13 mouse cellular contexts compared by ENCODE assay signal in the genomic region with DNA sequence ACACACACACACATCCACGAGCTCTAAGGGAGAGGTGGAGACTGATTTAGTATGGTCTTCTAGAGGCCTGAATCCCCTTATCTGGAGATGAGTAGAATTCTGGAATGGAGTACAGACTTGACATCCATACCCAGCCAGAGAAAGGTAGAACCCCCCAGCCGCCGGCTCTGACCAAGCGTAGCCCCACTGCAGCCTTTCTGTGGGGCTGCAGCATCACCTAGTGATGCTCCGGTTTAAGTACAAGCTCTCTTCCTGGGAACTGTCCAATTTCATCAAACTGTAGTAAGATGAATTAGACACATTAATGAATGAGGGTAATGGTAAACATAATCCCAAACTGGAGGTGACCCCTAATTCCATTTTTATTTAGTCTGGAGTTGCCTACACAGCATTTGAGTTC. TPM values are rescaled to one million over a fixed set of nuclear protein-coding genes. Genes with fewer than 3 reads are reported as not detected.
DNase-seq lines count a peak whose midpoint lies in the region; ATAC-seq and TF ChIP-seq lines count a peak whose summit lies in the region.
"Had no signal": no experiment of that assay in that cellular context is flagged by ENCODE, and none has a peak within 500 bp of the region (broad histone marks: within the 10 kb centered on the region; RNA-seq: fewer than 3 reads in every experiment).

No protein-coding gene starts in this region.

- H3K79me2 ChIP-seq in heart, adult 2 months (replicated peaks; ENCODE audit: control insufficient read depth, insufficient read depth, low read length) = no peaks in the 10 kb centered on the region

- DNase-seq in heart, adult 2 months = no peak
- DNase-seq in heart, postnatal 36 days = no peak
- no peak for DNase-seq in lung, postnatal 0 days (ENCODE audit: low spot score)
- no peak for DNase-seq in lung, postnatal 4 days
- DNase-seq in embryo, embryonic 10.5 days (ENCODE audit: low spot score) = peak; percentile 40
- no peak for DNase-seq in kidney, postnatal 14 days
- DNase-seq in thymus, postnatal 4 days = no peak
- DNase-seq: adrenal gland, postnatal 14 days; right cerebral cortex, adult 18-20 months had no signal

- no peaks in the 10 kb centered on the region for H3K27me3 ChIP-seq in heart, adult 2 months (ENCODE audit: control insufficient read depth, insufficient read depth, low read length)
- H3K27me3 ChIP-seq in lung, postnatal 0 days (replicated peaks; ENCODE audit: insufficient read depth, low read length) = no peaks in the 10 kb centered on the region
- no peaks in the 10 kb centered on the region for H3K27me3 ChIP-seq in neural tube, embryonic 15.5 days (replicated peaks)
- H3K27me3 ChIP-seq: hindbrain, embryonic 15.5 days had no signal

- no peak overlapping the region for H3K9ac ChIP-seq in heart, adult 2 months (ENCODE audit: low read depth, low read length)
- H3K9ac ChIP-seq in lung, postnatal 0 days (replicated peaks; ENCODE audit: low read depth) = no peak overlapping the region
- no peak overlapping the region for H3K9ac ChIP-seq in neural tube, embryonic 15.5 days (replicated peaks)
- H3K9ac ChIP-seq: hindbrain, embryonic 15.5 days; limb, embryonic 12.5 days had no signal

- no peak for TF ChIP-seq EP300 in heart, adult 2 months (IDR thresholded peaks at IDR 0.05; ENCODE audit: insufficient read depth, low read depth, low read length)
- TF ChIP-seq EP300 in lung, postnatal 0 days (IDR thresholded peaks at IDR 0.05) = no peak

- no peak overlapping the region for H3K4me3 ChIP-seq in heart, adult 2 months
- no peak overlapping the region for H3K4me3 ChIP-seq in lung, postnatal 0 days (ENCODE audit: low read depth, low read length)
- H3K4me3 ChIP-seq in neural tube, embryonic 15.5 days (replicated peaks) = no peak overlapping the region
- H3K4me3 ChIP-seq: hindbrain, embryonic 15.5 days; limb, embryonic 12.5 days had no signal

- H3K4me2 ChIP-seq in lung, postnatal 0 days (replicated peaks; ENCODE audit: low read depth, low read length) = no peak overlapping the region
- no peak overlapping the region for H3K4me2 ChIP-seq in neural tube, embryonic 15.5 days
- H3K4me2 ChIP-seq: hindbrain, embryonic 15.5 days; limb, embryonic 12.5 days had no signal

- intact Hi-C loops in heart, adult 2 months (cut with DNase I) = no loop called here
- intact Hi-C loops in heart, postnatal 36 days (cut with DNase I) = no loop called here

- peak; percentile 24 for TF ChIP-seq CTCF in heart, adult 2 months (IDR thresholded peaks at IDR 0.05)
- peak; percentile 30 for TF ChIP-seq CTCF in lung, postnatal 0 days (IDR thresholded peaks at IDR 0.05)

- 29% methylated on average over 5 of the region's 5 CpGs for WGBS in heart, adult 2 months
- 22% methylated on average over 5 of the region's 5 CpGs for whole genome bisulfite sequencing in lung, postnatal 0 days
- WGBS in neural tube, embryonic 15.5 days = 29% methylated on average over 5 of the region's 5 CpGs

- no peaks in the 10 kb centered on the region for H3K36me3 ChIP-seq in heart, adult 2 months (ENCODE audit: control insufficient read depth, insufficient read depth, low read length)
- H3K36me3 ChIP-seq in lung, postnatal 0 days (ENCODE audit: insufficient read depth, low read length) = no peaks in the 10 kb centered on the region
- H3K36me3 ChIP-seq in neural tube, embryonic 15.5 days = no peaks in the 10 kb centered on the region
- H3K36me3 ChIP-seq: hindbrain, embryonic 15.5 days; limb, embryonic 12.5 days had no signal

- no peak overlapping the region for H3K27ac ChIP-seq in heart, adult 2 months
- H3K27ac ChIP-seq in lung, postnatal 0 days (ENCODE audit: low read length) = no peak overlapping the region
- H3K27ac ChIP-seq in neural tube, embryonic 15.5 days (replicated peaks) = no peak overlapping the region

- no peak for ATAC-seq in lung, postnatal 0 days
- 0 out of 2 replicates have a peak, but pooled peaks have one; percentile 50 for ATAC-seq in neural tube, embryonic 15.5 days (ENCODE audit: low FRiP score)

- H3K4me1 ChIP-seq in heart, adult 2 months (ENCODE audit: control insufficient read depth, insufficient read depth, low read length) = no peaks in the 10 kb centered on the region
- H3K4me1 ChIP-seq in lung, postnatal 0 days (ENCODE audit: insufficient read depth, low read depth, low read length) = no peaks in the 10 kb centered on the region
- peaks cover 72% of the 10 kb centered on the region for H3K4me1 ChIP-seq in neural tube, embryonic 15.5 days

- H3K9me3 ChIP-seq in lung, postnatal 0 days (ENCODE audit: low read length) = no peaks in the 10 kb centered on the region
- H3K9me3 ChIP-seq in neural tube, embryonic 15.5 days (replicated peaks) = no peaks in the 10 kb centered on the region
- H3K9me3 ChIP-seq: hindbrain, embryonic 15.5 days; limb, embryonic 12.5 days had no signal

- TF ChIP-seq POLR2A in heart, adult 2 months (IDR thresholded peaks at IDR 0.05; ENCODE audit: insufficient read depth, low read depth, low read length) = no peak

RNA-seq across cellular contexts. Expression of a gene that starts 26.3 kb away (rescaled TPM):
- not detected for total RNA-seq in heart, adult 2 months (2021)
- polyA plus RNA-seq in heart, adult 2 months (2012; rRNA removed) = not detected in 2 replicates
- not detected for total RNA-seq in heart, postnatal 36 days (2021)
- polyA plus RNA-seq in lung, postnatal 0 days (2015; fragmentation: Nextera tagmentation; extraction: Ambion mirVana) = not detected in 2 replicates
- 1.0 and 1.5 TPM in 2 replicates for polyA plus RNA-seq in neural tube, embryonic 15.5 days (2015; fragmentation: Nextera tagmentation; extraction: Ambion mirVana)
- total RNA-seq: adrenal gland, postnatal 14 days; gastrocnemius, adult 8-10 months had no signal
